Mouse (Mus musculus): ENCODE results near the gene Slc23a3. TPM values are rescaled to one million over a fixed set of nuclear protein-coding genes. Genes with fewer than 3 reads are reported as not detected.

Slc23a3 gene
- 2.2 TPM in 2 replicates for polyA plus RNA-seq (2015; fragmentation: Nextera tagmentation; extraction: Ambion mirVana)

DNA sequence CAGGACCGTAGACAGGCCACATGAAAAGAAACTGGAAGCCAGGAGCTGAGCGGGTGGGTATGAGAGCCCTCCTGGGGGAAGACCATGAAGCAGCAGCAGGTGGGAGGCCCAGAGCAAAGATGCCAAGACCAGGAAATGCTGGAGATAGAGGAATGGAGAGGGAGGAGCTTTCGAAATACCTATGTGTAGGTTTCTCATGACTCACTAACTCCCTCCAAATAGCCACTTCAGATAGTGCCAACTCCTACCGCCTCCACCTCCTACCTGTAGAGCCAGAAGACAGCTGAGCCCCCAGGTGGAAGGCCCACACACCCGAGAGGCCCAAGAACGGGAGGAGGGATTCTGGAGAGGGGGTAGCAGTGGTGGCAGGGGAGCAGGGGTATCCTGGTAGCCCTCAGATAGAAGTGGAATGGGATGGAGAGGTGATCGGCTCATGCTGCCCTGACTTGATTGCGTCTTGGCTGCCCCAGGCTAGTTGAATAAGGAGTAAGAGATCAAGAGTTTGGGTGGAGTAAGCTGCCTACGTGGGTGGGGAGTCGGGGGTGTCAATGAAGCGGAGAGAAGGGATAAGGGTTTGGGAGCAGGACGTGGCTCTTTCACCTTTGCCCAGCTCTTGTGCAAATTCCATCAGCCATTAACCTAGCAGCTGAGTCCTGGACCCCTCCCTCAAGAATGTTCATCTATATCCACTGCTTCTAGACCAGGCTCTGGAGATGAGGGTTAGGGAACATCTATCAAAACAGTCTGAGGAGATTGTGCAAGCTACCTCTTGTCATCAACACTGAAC is at the start of gene Slc23a3:
Gene Slc23a3, minus strand, starts transcription at position 470 of the 787 bp plus-strand sequence.
- Histone ChIP-seq H3K36me3 (ENCODE audit: control insufficient read depth, insufficient read depth, low read length) (peaks cover 20% of the 10 kb centered on the region), H3K4me3 (ENCODE audit: low read depth, low read length) (no peak within 1 kb of the TSS), H3K27me3 (ENCODE audit: control insufficient read depth, insufficient read depth, low read length) (no peaks in the 10 kb centered on the region), H3K9ac (ENCODE audit: low read length) (no peak within 1 kb of the TSS), H3K27ac (replicated peaks) (no peak within 1 kb of the TSS), H3K4me2 (replicated peaks; ENCODE audit: low read depth) (no peak within 1 kb of the TSS), H3K9me3 (ENCODE audit: control insufficient read depth, low read length) (no peaks in the 10 kb centered on the region), H3K4me1 (replicated peaks; ENCODE audit: control insufficient read depth, insufficient read depth) (no peaks in the 10 kb centered on the region)
- WGBS = 42% methylated on average over 12 of the region's 12 CpGs
- ATAC-seq (ENCODE audit: low FRiP score, low TSS enrichment) (0 out of 2 replicates have a peak, but pooled peaks have one; percentile 3), DNase-seq (ENCODE audit: low spot score) (no peak)
- TF ChIP-seq EP300 (optimal IDR thresholded peaks at IDR 0.05) = no peak
- TF ChIP-seq CTCF (IDR thresholded peaks at IDR 0.05; ENCODE audit: low read depth) = no peak

DNA sequence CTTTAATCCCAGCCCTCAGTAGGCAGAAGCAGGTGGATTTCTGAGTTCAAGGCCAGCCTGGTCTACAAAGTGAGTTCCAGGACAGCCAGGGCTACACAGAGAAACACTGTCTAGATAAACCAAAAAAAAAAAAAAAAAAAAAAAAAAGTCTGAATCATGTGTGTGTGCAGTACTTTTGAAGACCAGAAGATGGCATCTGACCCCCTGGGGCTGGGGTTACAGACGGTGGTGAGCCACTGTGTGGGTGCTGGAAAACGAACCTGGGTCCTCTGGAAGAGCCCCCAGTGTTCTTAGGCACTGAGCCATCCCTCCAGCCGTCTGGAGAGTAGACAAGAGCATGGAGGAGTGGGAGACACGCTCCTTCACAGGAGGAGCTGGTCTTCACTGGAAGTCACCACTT is 48.5 kb upstream of the Slc23a3 start:
- DNase-seq (ENCODE audit: low spot score) (no peak), ATAC-seq (ENCODE audit: low FRiP score, low TSS enrichment) (no peak)
- H3K9me3 ChIP-seq (ENCODE audit: control insufficient read depth, low read length) = no peaks in the 10 kb centered on the region
- H3K9ac ChIP-seq (ENCODE audit: low read length) = no peak overlapping the region
- H3K4me2 ChIP-seq (replicated peaks; ENCODE audit: low read depth) = no peak overlapping the region
- TF ChIP-seq CTCF (IDR thresholded peaks at IDR 0.05; ENCODE audit: low read depth) (peak; percentile 47), EP300 (optimal IDR thresholded peaks at IDR 0.05) (no peak)
- 72% methylated on average over 4 of the region's 4 CpGs for WGBS
- H3K27ac ChIP-seq (replicated peaks) = no peak overlapping the region
- no peak overlapping the region for H3K4me3 ChIP-seq (ENCODE audit: low read depth, low read length)
- peaks cover 7% of the 10 kb centered on the region; the same call in 1 of the 2 replicates for H3K4me1 ChIP-seq (replicated peaks; ENCODE audit: control insufficient read depth, insufficient read depth)
- H3K27me3 ChIP-seq (ENCODE audit: control insufficient read depth, insufficient read depth, low read length) = no peaks in the 10 kb centered on the region
- H3K36me3 ChIP-seq (ENCODE audit: control insufficient read depth, insufficient read depth, low read length) = peaks cover 21% of the 10 kb centered on the region

DNA sequence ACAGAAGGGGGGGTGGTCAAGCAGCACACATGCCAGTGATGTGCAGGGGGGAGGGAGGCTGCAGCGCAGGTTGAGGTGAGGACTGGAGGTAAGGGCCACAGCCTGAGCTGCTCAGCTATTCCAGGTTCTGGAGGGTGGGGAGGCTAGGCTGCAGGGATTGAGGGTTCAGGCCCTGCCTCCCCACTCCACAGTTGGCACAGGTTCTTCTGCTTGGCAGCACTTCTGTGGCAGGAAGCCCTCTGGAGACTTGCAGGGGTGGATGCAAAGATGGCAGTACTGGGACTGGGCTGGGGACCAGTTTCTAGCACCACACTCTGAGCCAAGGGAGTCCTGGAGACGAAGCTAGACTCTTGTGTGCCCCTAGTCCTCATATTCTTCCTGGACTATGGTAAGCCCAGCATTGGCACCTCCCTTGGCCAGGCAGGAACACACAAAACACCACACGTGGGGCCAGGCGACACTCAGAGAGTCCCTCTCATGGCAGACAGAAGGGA is 47.7 kb upstream of the Slc23a3 start:
- no peak overlapping the region for H3K9ac ChIP-seq (ENCODE audit: low read length)
- H3K4me2 ChIP-seq (replicated peaks; ENCODE audit: low read depth) = no peak overlapping the region
- peaks cover 7% of the 10 kb centered on the region; the same call in 1 of the 2 replicates for H3K4me1 ChIP-seq (replicated peaks; ENCODE audit: control insufficient read depth, insufficient read depth)
- H3K4me3 ChIP-seq (ENCODE audit: low read depth, low read length) = no peak overlapping the region
- H3K27ac ChIP-seq (replicated peaks) = no peak overlapping the region
- H3K9me3 ChIP-seq (ENCODE audit: control insufficient read depth, low read length) = no peaks in the 10 kb centered on the region
- DNase-seq (ENCODE audit: low spot score) (no peak), ATAC-seq (ENCODE audit: low FRiP score, low TSS enrichment) (no peak)
- no peak for TF ChIP-seq CTCF (IDR thresholded peaks at IDR 0.05; ENCODE audit: low read depth)
- no peak for TF ChIP-seq EP300 (optimal IDR thresholded peaks at IDR 0.05)
- 84% methylated on average over 4 of the region's 4 CpGs for WGBS
- H3K27me3 ChIP-seq (ENCODE audit: control insufficient read depth, insufficient read depth, low read length) = no peaks in the 10 kb centered on the region
- peaks cover 24% of the 10 kb centered on the region for H3K36me3 ChIP-seq (ENCODE audit: control insufficient read depth, insufficient read depth, low read length)

DNA sequence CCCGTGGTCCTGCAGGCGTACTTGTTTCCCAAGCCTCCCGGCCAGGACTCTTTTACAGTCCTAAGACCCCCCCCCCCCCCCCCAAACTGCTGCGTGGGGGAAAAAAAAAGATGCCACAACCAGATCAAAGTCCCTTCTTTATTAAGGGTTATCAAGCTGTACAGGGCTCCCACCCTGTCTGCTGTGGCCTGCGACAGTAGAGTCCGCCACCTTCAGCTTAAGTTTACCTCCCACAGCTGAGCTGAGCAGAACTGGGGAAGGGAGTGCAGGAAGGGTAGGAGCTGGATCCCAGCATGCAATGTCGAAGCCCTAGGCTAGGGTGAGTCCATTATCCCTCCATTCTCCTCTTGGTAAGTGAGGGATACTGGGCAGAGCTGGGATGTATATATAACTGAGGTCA is 47.1 kb upstream of the Slc23a3 start:
- H3K27me3 ChIP-seq (ENCODE audit: control insufficient read depth, insufficient read depth, low read length) = no peaks in the 10 kb centered on the region
- H3K4me1 ChIP-seq (replicated peaks; ENCODE audit: control insufficient read depth, insufficient read depth) = peaks cover 7% of the 10 kb centered on the region; the same call in 1 of the 2 replicates
- WGBS = 32% methylated on average over 7 of the region's 7 CpGs
- H3K4me3 ChIP-seq (ENCODE audit: low read depth, low read length) = peak overlapping the region; percentile 62
- H3K27ac ChIP-seq (replicated peaks) = peak overlapping the region; percentile 30; the same call in 1 of the 2 replicates
- no peak for TF ChIP-seq EP300 (optimal IDR thresholded peaks at IDR 0.05)
- no peak for TF ChIP-seq CTCF (IDR thresholded peaks at IDR 0.05; ENCODE audit: low read depth)
- ATAC-seq (ENCODE audit: low FRiP score, low TSS enrichment) (no peak), DNase-seq (ENCODE audit: low spot score) (no peak)
- H3K4me2 ChIP-seq (replicated peaks; ENCODE audit: low read depth) = peak overlapping the region; percentile 92
- H3K36me3 ChIP-seq (ENCODE audit: control insufficient read depth, insufficient read depth, low read length) = peaks cover 20% of the 10 kb centered on the region
- H3K9ac ChIP-seq (ENCODE audit: low read length) = no peak overlapping the region; the same call in 1 of the 2 replicates
- H3K9me3 ChIP-seq (ENCODE audit: control insufficient read depth, low read length) = no peaks in the 10 kb centered on the region

DNA sequence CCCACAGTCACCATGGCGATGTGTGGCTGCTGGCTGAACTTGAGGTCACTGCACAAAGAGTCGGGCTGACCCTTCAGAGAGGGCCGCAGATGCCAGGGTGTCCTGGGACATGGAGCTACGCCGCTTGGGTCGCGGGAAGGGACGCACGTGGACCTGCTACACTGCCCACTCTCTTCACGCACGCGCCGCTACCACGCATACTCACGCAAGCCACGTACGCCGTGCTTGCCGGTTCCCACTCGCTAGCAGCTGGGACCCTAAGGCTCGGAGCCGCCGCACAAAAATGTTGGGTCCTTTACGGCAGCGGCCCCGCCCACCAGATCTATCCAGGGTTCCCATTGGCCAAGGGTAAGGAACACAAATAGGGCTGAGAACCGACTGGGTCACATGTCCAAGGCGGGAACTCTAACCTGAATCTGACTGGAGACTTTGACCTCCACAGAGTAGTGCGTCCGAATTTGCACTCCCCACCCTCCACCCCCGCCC is 46.5 kb upstream of the Slc23a3 start, which contains the start of gene Abcb6:
Gene Abcb6, minus strand, starts transcription at position 288 of the 486 bp plus-strand sequence.
- H3K36me3 ChIP-seq (ENCODE audit: control insufficient read depth, insufficient read depth, low read length) = peaks cover 14% of the 10 kb centered on the region; the same call in 1 of the 2 replicates
- peaks cover 7% of the 10 kb centered on the region; the same call in 1 of the 2 replicates for H3K4me1 ChIP-seq (replicated peaks; ENCODE audit: control insufficient read depth, insufficient read depth)
- no peaks in the 10 kb centered on the region for H3K27me3 ChIP-seq (ENCODE audit: control insufficient read depth, insufficient read depth, low read length)
- peak within 1 kb of the TSS; percentile 81 for H3K27ac ChIP-seq (replicated peaks)
- H3K4me3 ChIP-seq (ENCODE audit: low read depth, low read length) = peak within 1 kb of the TSS; percentile 62
- ATAC-seq (ENCODE audit: low FRiP score, low TSS enrichment) (peak; percentile 89), DNase-seq (ENCODE audit: low spot score) (peak; percentile 92)
- H3K9me3 ChIP-seq (ENCODE audit: control insufficient read depth, low read length) = no peaks in the 10 kb centered on the region
- peak within 1 kb of the TSS; percentile 92 for H3K4me2 ChIP-seq (replicated peaks; ENCODE audit: low read depth)
- peak within 1 kb of the TSS; percentile 69 for H3K9ac ChIP-seq (ENCODE audit: low read length)
- TF ChIP-seq CTCF (IDR thresholded peaks at IDR 0.05; ENCODE audit: low read depth) (no peak), EP300 (optimal IDR thresholded peaks at IDR 0.05) (no peak)
- under 1% methylated on average over 31 of the region's 31 CpGs for WGBS
